Mouse (Mus musculus) cerebellum, postnatal 25 days (tissue): Measurements from ENCODE around the gene Tfap2a.
A peak's percentile ranks its signal among the peaks of the same experiment; 100 is the strongest.

Experiments used
- DNase-seq, 2 experiments: peaks; one replicate each; pipeline ENCODE4 v3.0.0; 2021; ENCODE audit warnings: mixed read lengths in 2 of 2

Tfap2a gene

GRCm38 (mm10) chr13:40738196-40738880 lies at the start of gene Tfap2a:
Gene Tfap2a, minus strand, starts transcription at chr13:40738376.
- no peak for DNase-seq

- peak; percentile 4 to 5 for DNase-seq
These were observed 46.1 kb upstream of the Tfap2a start for GRCm38 (mm10) chr13:40784202-40784771.

- no peak for DNase-seq
These were observed 19.8 kb upstream of the Tfap2a start for GRCm38 (mm10) chr13:40757995-40758394.

- no peak for DNase-seq
These were observed 18.2 kb upstream of the Tfap2a start for GRCm38 (mm10) chr13:40756356-40756755.

- DNase-seq: no peak
These were observed 15.9 kb upstream of the Tfap2a start for GRCm38 (mm10) chr13:40754091-40754490.

GRCm38 (mm10) chr13:40751889-40752288 lies 13.7 kb upstream of the Tfap2a start:
- no peak for DNase-seq

GRCm38 (mm10) chr13:40749603-40749905 lies 11.4 kb upstream of the Tfap2a start:
- DNase-seq: no peak

- peak in 1 of 2 experiments; percentile 34 for DNase-seq
These were observed 10.8 kb upstream of the Tfap2a start for GRCm38 (mm10) chr13:40748785-40749602.

- no peak for DNase-seq
These were observed 6.1 kb upstream of the Tfap2a start for GRCm38 (mm10) chr13:40744111-40744805.

- no peak for DNase-seq
These were observed 5.0 kb upstream of the Tfap2a start for GRCm38 (mm10) chr13:40743221-40743620.

- DNase-seq: no peak
These were observed 3.8 kb upstream of the Tfap2a start for GRCm38 (mm10) chr13:40741841-40742550.

- no peak for DNase-seq
These were observed 3.3 kb upstream of the Tfap2a start for GRCm38 (mm10) chr13:40741436-40741835.

GRCm38 (mm10) chr13:40740727-40741360 lies 2.7 kb upstream of the Tfap2a start:
- no peak for DNase-seq

GRCm38 (mm10) chr13:40739901-40740300 lies 1.7 kb upstream of the Tfap2a start:
- DNase-seq: no peak

GRCm38 (mm10) chr13:40739121-40739650 lies 1.0 kb upstream of the Tfap2a start:
- DNase-seq: no peak

GRCm38 (mm10) chr13:40737761-40738160 lies 415 bp downstream of the Tfap2a start:
- DNase-seq: no peak

- DNase-seq: no peak
These were observed 1.1 kb downstream of the Tfap2a start for GRCm38 (mm10) chr13:40737099-40737498.

GRCm38 (mm10) chr13:40736107-40736780 lies 1.9 kb downstream of the Tfap2a start:
- DNase-seq: no peak

GRCm38 (mm10) chr13:40735416-40736106 lies 2.6 kb downstream of the Tfap2a start:
- DNase-seq: no peak

GRCm38 (mm10) chr13:40734316-40734965 lies 3.7 kb downstream of the Tfap2a start:
- DNase-seq: peak in 1 of 2 experiments; percentile 20
